Mouse (Mus musculus) liver, adult 2 months (tissue): Measurements from ENCODE around the gene 4930415O20Rik.

Source experiments
- CTCF ChIP-seq: fragments of 200-500 bp; IDR thresholded peaks from 2 replicates; pipeline ENCODE4 v1.5.1; 2011; ENCODE audit warnings: low read depth, low read length, control low read depth
- POLR2A ChIP-seq: fragments of 200-500 bp; IDR thresholded peaks from 2 replicates; pipeline ENCODE4 v1.6.1; 2011; ENCODE audit warnings: low read length, control low read depth; ENCODE audit not compliant: insufficient read depth; ENCODE audit errors: extremely low read depth

- no peak for TF ChIP-seq POLR2A
- TF ChIP-seq CTCF, result no peak
These were observed 29.7 kb upstream of the 4930415O20Rik start for GRCm38 (mm10) chr15:98541064-98541463.
